Mouse (Mus musculus) ES-Bruce4 (cell line): Measurements from ENCODE around the gene Sema4b.

ENCODE experiments used
- CTCF ChIP-seq: IDR thresholded peaks from one replicate; pipeline ENCODE4 v1.8.1; 2011; ENCODE audit warnings: low read depth, low read length
- EP300 ChIP-seq: IDR thresholded peaks from 2 replicates; pipeline ENCODE4 v1.6.1; 2011; ENCODE audit warnings: low read depth, low read length; ENCODE audit not compliant: insufficient read depth
- POLR2A ChIP-seq: IDR thresholded peaks from one replicate; pipeline ENCODE4 v1.8.1; 2011; ENCODE audit warnings: low read length; ENCODE audit not compliant: insufficient read depth

DNA sequence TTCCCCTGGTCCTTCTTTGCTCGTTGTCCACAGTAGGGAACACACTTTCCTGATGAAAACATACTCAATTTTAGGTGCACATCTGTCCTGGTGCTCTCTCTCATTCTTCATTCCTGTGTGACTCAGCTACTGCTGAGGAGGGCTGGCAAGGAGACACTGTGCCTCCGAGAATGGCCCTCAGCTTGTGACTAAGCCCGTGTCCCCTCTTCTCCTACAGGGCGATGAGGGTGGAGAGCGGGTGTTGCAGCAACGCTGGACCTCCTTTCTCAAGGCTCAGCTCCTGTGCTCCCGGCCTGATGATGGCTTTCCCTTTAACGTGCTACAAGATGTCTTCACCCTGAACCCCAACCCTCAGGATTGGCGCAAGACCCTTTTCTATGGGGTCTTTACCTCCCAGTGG, 32.0 kb downstream of the Sema4b start:
- no peak for TF ChIP-seq POLR2A
- no peak for TF ChIP-seq CTCF
- no peak for TF ChIP-seq EP300
